Mouse (Mus musculus) frontal cortex, postnatal 10 days (tissue): ENCODE measurements at regions not wholly inside any gene's neighbourhood (a gene's known extent, or its start where the extent isn't known, plus 50 kb on each side); places are given as distances from the start of the nearest gene placed in this dataset.

Experiments used
- DNase-seq, 2 experiments: peaks; one replicate each; pipeline ENCODE4 v3.0.0; 2022; ENCODE audit warnings: low spot score in 2 of 2, mixed read lengths in 1 of 2

GRCm38 (mm10) chr16:90614137-90614536, 113.1 kb downstream of the Mis18a start:
- DNase-seq: no peak

GRCm38 (mm10) chr16:90610097-90610808, 117.0 kb downstream of the Mis18a start:
- no peak for DNase-seq

GRCm38 (mm10) chr16:90599329-90599870, 127.8 kb downstream of the Mis18a start:
- DNase-seq: no peak

DNA sequence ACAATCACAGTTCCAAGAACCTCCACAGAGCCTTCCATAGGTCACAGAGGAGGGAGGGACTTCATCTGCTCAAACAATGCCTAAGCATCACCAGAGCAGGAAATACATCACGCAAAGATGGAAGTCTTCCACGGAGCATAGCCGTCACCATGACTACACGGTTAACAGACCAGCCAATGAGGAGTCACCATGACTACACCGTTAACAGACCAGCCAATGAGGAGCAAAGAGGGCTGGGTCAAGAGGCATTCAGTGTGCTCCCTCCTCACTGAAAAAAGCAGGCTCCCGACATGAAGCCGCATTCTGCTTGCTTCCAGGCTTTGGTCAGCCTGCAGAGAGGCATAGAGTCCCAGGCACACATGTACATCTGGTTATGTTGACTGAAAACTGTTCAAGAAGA, 128.5 kb downstream of the Mis18a start:
- no peak for DNase-seq

- DNase-seq: no peak
Measured at GRCm38 (mm10) chr16:90592721-90593481, 134.3 kb downstream of the Mis18a start.

- DNase-seq: no peak
Measured at GRCm38 (mm10) chr16:90585171-90585570, 142.0 kb downstream of the Mis18a start.

DNA sequence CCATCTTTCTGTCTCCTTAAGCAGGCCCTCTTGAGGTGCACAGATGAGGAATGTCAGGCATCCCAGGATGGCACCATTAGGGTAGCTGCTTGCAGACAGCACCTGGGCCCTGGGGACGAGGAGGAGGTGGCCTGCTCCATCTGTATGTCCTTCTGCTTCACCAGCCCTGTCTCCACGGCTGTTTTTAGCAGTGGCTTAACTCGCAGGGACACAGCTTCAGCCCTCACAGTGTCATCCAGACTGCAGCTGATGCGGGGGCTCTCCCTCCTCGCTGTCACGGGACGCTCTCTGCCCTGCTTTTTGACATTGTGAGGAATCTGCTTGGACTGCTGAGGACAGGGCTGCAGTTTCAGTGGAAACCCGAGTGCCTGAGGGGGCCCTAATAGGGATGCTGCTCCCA, 146.8 kb downstream of the Mis18a start:
- DNase-seq: no peak

DNA sequence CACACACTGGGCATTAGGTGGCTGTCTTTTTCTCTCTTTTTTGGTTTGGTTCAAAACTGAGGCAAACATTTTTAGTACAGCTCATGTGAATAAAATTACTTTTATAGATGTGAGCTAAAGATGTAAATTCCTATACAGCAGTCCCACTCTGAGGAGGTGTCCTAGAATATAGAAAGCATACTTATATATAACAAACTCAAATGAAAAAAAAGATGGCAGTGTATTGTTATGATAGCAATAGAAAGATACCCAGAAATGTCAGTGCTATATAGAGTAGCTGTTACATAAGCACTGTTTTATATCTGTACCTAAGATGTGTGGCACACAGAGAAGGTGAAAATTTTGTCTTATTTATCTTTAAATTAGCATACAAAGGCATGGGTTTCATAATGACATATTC, 156.1 kb downstream of the Mis18a start:
- no peak for DNase-seq

GRCm38 (mm10) chr16:90569826-90570225, 157.4 kb downstream of the Mis18a start:
- DNase-seq: no peak

GRCm38 (mm10) chr16:90565182-90565581, 162.0 kb downstream of the Mis18a start:
- no peak for DNase-seq

DNA sequence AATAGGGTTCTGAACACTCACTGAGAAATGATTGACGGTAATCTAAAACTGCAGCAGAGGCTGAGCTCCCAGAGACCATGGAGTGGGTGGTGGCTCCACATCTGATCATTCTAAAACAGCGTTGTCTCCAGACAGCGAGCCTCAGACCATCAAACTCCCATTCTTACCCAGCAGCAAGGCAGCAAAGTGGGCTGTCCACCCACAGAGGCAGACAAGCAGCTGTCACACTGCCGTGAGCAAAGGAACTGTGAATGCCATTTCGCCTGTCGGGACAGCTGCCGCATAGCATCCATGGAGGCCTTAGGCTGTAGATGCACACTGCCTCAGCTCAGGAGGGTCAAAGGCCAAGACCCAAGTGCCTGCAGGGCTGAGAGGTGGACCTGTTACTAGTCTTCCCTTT, 167.3 kb downstream of the Hunk start:
- DNase-seq: no peak

DNA sequence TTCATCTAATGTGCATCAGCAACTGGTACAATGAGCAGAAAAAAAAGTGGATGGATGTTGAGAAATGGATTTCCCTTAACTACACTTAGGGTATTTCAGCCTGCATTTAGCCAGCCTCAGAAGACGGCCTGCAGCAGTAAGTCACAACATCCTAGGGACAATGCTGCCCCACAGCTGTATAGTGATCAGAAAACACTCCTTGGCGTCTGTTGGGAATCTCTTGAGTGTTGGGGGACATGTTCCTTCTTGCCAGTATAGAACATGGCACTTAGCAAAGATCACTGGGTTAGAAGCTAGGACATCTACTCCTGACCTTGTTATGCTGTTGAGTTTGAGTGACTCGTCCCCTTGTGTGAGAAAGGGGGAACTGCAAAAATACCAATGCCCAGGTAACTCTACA, 165.2 kb downstream of the Hunk start:
- no peak for DNase-seq

DNA sequence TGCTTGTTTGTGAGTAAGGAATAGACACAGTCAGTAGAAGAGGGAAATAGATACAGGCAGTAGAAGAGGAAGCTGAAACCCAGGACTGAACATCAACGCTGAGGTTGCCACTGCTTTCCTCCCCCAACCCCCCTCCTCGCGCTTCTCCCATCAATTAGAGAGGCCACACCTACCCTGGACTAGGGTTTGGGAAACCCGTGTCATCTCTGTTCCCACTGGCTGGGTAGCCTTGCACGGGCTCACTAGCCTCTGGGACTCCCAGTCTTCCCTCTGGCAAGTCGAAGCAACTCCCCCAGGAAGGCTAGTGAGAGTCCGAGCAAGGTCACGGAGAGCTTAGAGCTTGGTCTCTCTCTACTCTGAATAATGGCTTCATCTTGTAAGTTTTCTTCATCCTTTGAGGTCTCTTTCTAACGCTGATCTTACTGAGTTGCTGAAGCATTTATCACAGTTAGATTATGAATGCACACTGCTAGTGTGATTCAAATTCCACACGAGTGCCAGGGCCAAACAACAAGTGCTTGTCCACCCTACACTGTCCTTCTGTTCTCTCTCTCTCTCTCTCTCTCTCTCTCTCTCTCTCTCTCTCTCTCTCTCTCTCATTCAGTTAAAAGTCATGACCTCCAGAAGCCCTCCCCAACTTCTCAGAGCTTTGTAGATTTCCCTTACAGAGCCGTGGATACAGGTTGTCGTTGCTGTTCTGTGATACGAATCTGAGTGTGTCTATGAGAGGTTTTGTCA, 164.4 kb downstream of the Hunk start:
- no peak for DNase-seq
